Mouse (Mus musculus): ENCODE data around the gene Pdcd7. TPM values are rescaled to one million over a fixed set of nuclear protein-coding genes. Genes with fewer than 3 reads are reported as not detected.

Gene Pdcd7
- polyA plus RNA-seq, 1 experiment: 1.1 TPM

GRCm38 (mm10) chr9:65386373-65387140 is 40.7 kb downstream of the Pdcd7 start:
- Histone ChIP-seq H3K9me3 (ENCODE audit: control insufficient read depth, low read length) (peaks cover 2% of the 10 kb centered on the region; the same call in 1 of the 2 replicates), H3K36me3 (ENCODE audit: control insufficient read depth) (no peaks in the 10 kb centered on the region), H3K4me1 (ENCODE audit: control insufficient read depth) (0 out of 2 replicates have a peak, but pooled peaks cover 2% of the 10 kb centered on the region), H3K27me3 (ENCODE audit: control insufficient read depth) (peaks cover 28% of the 10 kb centered on the region), H3K4me3 (replicated peaks) (no peak overlapping the region)
- TF ChIP-seq TAL1 (IDR thresholded peaks at IDR 0.05; ENCODE audit: low read length): no peak
- no peak for TF ChIP-seq GATA1 (IDR thresholded peaks at IDR 0.05; ENCODE audit: low read length)

- H3K36me3 ChIP-seq (ENCODE audit: control insufficient read depth): no peaks in the 10 kb centered on the region
- TF ChIP-seq TAL1 (IDR thresholded peaks at IDR 0.05; ENCODE audit: low read length): no peak
- TF ChIP-seq GATA1 (IDR thresholded peaks at IDR 0.05; ENCODE audit: low read length): no peak
- peak overlapping the region; percentile 21 for H3K4me3 ChIP-seq (replicated peaks)
Measured at GRCm38 (mm10) chr9:65390752-65391612, 45.1 kb downstream of the Pdcd7 start.

GRCm38 (mm10) chr9:65391613-65391964 is 45.7 kb downstream of the Pdcd7 start, which contains the start of gene Kbtbd13:
TSS of gene Kbtbd13 (minus strand) at chr9:65391652.
- 0 out of 2 replicates have a peak, but pooled peaks cover 2% of the 10 kb centered on the region for H3K4me1 ChIP-seq (ENCODE audit: control insufficient read depth)
- H3K9me3 ChIP-seq (ENCODE audit: control insufficient read depth, low read length): peaks cover 2% of the 10 kb centered on the region; the same call in 1 of the 2 replicates
- H3K4me3 ChIP-seq (replicated peaks): peak within 1 kb of the TSS; percentile 21
- no peaks in the 10 kb centered on the region for H3K36me3 ChIP-seq (ENCODE audit: control insufficient read depth)
- peaks cover 46% of the 10 kb centered on the region for H3K27me3 ChIP-seq (ENCODE audit: control insufficient read depth)
- TF ChIP-seq GATA1 (IDR thresholded peaks at IDR 0.05; ENCODE audit: low read length) (no peak), TAL1 (IDR thresholded peaks at IDR 0.05; ENCODE audit: low read length) (no peak)

More at GRCm38 (mm10) chr9:65390752-65391612, 45.1 kb downstream of the Pdcd7 start:
- Histone ChIP-seq H3K4me1 (ENCODE audit: control insufficient read depth) (0 out of 2 replicates have a peak, but pooled peaks cover 2% of the 10 kb centered on the region), H3K9me3 (ENCODE audit: control insufficient read depth, low read length) (peaks cover 2% of the 10 kb centered on the region; the same call in 1 of the 2 replicates), H3K27me3 (ENCODE audit: control insufficient read depth) (peaks cover 46% of the 10 kb centered on the region)

GRCm38 (mm10) chr9:65392638-65393364 is 46.9 kb downstream of the Pdcd7 start:
- TF ChIP-seq TAL1 (IDR thresholded peaks at IDR 0.05; ENCODE audit: low read length) (no peak), GATA1 (IDR thresholded peaks at IDR 0.05; ENCODE audit: low read length) (no peak)
- Histone ChIP-seq H3K36me3 (ENCODE audit: control insufficient read depth) (no peaks in the 10 kb centered on the region), H3K4me3 (replicated peaks) (no peak overlapping the region), H3K27me3 (ENCODE audit: control insufficient read depth) (peaks cover 46% of the 10 kb centered on the region), H3K4me1 (ENCODE audit: control insufficient read depth) (0 out of 2 replicates have a peak, but pooled peaks cover 2% of the 10 kb centered on the region), H3K9me3 (ENCODE audit: control insufficient read depth, low read length) (peaks cover 2% of the 10 kb centered on the region; the same call in 1 of the 2 replicates)

- no peaks in the 10 kb centered on the region for H3K36me3 ChIP-seq (ENCODE audit: control insufficient read depth)
- no peak overlapping the region for H3K4me3 ChIP-seq (replicated peaks)
- H3K9me3 ChIP-seq (ENCODE audit: control insufficient read depth, low read length): peaks cover 2% of the 10 kb centered on the region; the same call in 1 of the 2 replicates
- peaks cover 52% of the 10 kb centered on the region for H3K27me3 ChIP-seq (ENCODE audit: control insufficient read depth)
- no peak for TF ChIP-seq GATA1 (IDR thresholded peaks at IDR 0.05; ENCODE audit: low read length)
- TF ChIP-seq TAL1 (IDR thresholded peaks at IDR 0.05; ENCODE audit: low read length): no peak
- H3K4me1 ChIP-seq (ENCODE audit: control insufficient read depth): peaks cover 9% of the 10 kb centered on the region
Measured at GRCm38 (mm10) chr9:65393606-65394005, 47.7 kb downstream of the Pdcd7 start.

GRCm38 (mm10) chr9:65394360-65394759 is 48.5 kb downstream of the Pdcd7 start:
- Histone ChIP-seq H3K4me3 (replicated peaks) (no peak overlapping the region), H3K36me3 (ENCODE audit: control insufficient read depth) (no peaks in the 10 kb centered on the region), H3K27me3 (ENCODE audit: control insufficient read depth) (peaks cover 48% of the 10 kb centered on the region), H3K4me1 (ENCODE audit: control insufficient read depth) (peaks cover 11% of the 10 kb centered on the region), H3K9me3 (ENCODE audit: control insufficient read depth, low read length) (peaks cover 2% of the 10 kb centered on the region; the same call in 1 of the 2 replicates)
- no peak for TF ChIP-seq TAL1 (IDR thresholded peaks at IDR 0.05; ENCODE audit: low read length)
- no peak for TF ChIP-seq GATA1 (IDR thresholded peaks at IDR 0.05; ENCODE audit: low read length)

GRCm38 (mm10) chr9:65398279-65398678 is 52.4 kb downstream of the Pdcd7 start, which contains the start of gene Rasl12:
TSS of gene Rasl12 (plus strand) at chr9:65398506.
- H3K4me1 ChIP-seq (ENCODE audit: control insufficient read depth): peaks cover 10% of the 10 kb centered on the region
- no peak for TF ChIP-seq TAL1 (IDR thresholded peaks at IDR 0.05; ENCODE audit: low read length)
- TF ChIP-seq GATA1 (IDR thresholded peaks at IDR 0.05; ENCODE audit: low read length): no peak
- H3K9me3 ChIP-seq (ENCODE audit: control insufficient read depth, low read length): no peaks in the 10 kb centered on the region
- no peaks in the 10 kb centered on the region for H3K36me3 ChIP-seq (ENCODE audit: control insufficient read depth)
- peaks cover 8% of the 10 kb centered on the region for H3K27me3 ChIP-seq (ENCODE audit: control insufficient read depth)
- H3K4me3 ChIP-seq (replicated peaks): peak within 1 kb of the TSS; percentile 50

GRCm38 (mm10) chr9:65399934-65400333 is 54.0 kb downstream of the Pdcd7 start:
- no peak overlapping the region for H3K4me3 ChIP-seq (replicated peaks)
- peaks cover 10% of the 10 kb centered on the region for H3K4me1 ChIP-seq (ENCODE audit: control insufficient read depth)
- no peaks in the 10 kb centered on the region for H3K9me3 ChIP-seq (ENCODE audit: control insufficient read depth, low read length)
- TF ChIP-seq TAL1 (IDR thresholded peaks at IDR 0.05; ENCODE audit: low read length) (no peak), GATA1 (IDR thresholded peaks at IDR 0.05; ENCODE audit: low read length) (no peak)
- peaks cover 8% of the 10 kb centered on the region for H3K27me3 ChIP-seq (ENCODE audit: control insufficient read depth)
- no peaks in the 10 kb centered on the region for H3K36me3 ChIP-seq (ENCODE audit: control insufficient read depth)

Data from erythroblast, embryonic 14.5 days (primary cell).